11 mouse cellular contexts compared by ENCODE assay signal in genomic region chr9:72753741-72754140, GRCm38 (mm10). TPM values are rescaled to one million over a fixed set of nuclear protein-coding genes. Genes with fewer than 3 reads are reported as not detected.
A peak's percentile ranks its signal among the peaks of the same experiment; 100 is the strongest.
DNase-seq lines count a peak whose midpoint lies in the region; ATAC-seq and TF ChIP-seq lines count a peak whose summit lies in the region.
"Had no signal": no experiment of that assay in that cellular context is flagged by ENCODE, and none has a peak within 500 bp of the region (broad histone marks: within the 10 kb centered on the region; RNA-seq: fewer than 3 reads in every experiment).

No protein-coding gene starts in this region.

- H3K4me1 ChIP-seq in limb, embryonic 15.5 days, result peaks cover 7% of the 10 kb centered on the region; the same call in 1 of the 2 replicates
- no peaks in the 10 kb centered on the region for H3K4me1 ChIP-seq in kidney, adult 2 months (ENCODE audit: control insufficient read depth, insufficient read depth, low read length)
- H3K4me1 ChIP-seq: liver, embryonic 12.5 days had no signal

- H3K4me3 ChIP-seq in limb, embryonic 15.5 days, result no peak overlapping the region
- no peak overlapping the region for H3K4me3 ChIP-seq in kidney, adult 2 months (ENCODE audit: insufficient read depth, low read depth, low read length)
- H3K4me3 ChIP-seq: liver, embryonic 12.5 days had no signal

- TF ChIP-seq POLR2A in kidney, adult 2 months (IDR thresholded peaks at IDR 0.05; ENCODE audit: low read depth, low read length), result no peak

- H3K9me3 ChIP-seq in limb, embryonic 15.5 days, result no peaks in the 10 kb centered on the region
- H3K9me3 ChIP-seq: liver, embryonic 12.5 days had no signal

- no peak overlapping the region for H3K27ac ChIP-seq in limb, embryonic 15.5 days
- H3K27ac ChIP-seq in kidney, adult 2 months (ENCODE audit: insufficient read depth, low read depth, low read length), result no peak overlapping the region
- H3K27ac ChIP-seq: liver, embryonic 12.5 days had no signal

- peaks cover 9% of the 10 kb centered on the region for H3K36me3 ChIP-seq in limb, embryonic 15.5 days
- H3K36me3 ChIP-seq in kidney, adult 2 months (ENCODE audit: control insufficient read depth, insufficient read depth, low read length), result no peaks in the 10 kb centered on the region; the same call in 1 of the 2 replicates

- WGBS in limb, embryonic 15.5 days, result 14% methylated on average over 7 of the region's 7 CpGs
- WGBS in kidney, adult 2 months, result 22% methylated on average over 7 of the region's 7 CpGs

- no peak overlapping the region for H3K4me2 ChIP-seq in limb, embryonic 15.5 days
- H3K4me2 ChIP-seq: liver, embryonic 12.5 days had no signal

- no peak for TF ChIP-seq CTCF in kidney, adult 2 months (conservative IDR thresholded peaks at IDR 0.05; ENCODE audit: insufficient read depth, insufficient read length, low read depth, low read length)

- peak; percentile 22 to 26 for DNase-seq in B cell, adult 2 months
- peak; percentile 32 for DNase-seq in cerebellum, adult 11 months
- DNase-seq in fibroblast of lung, adult 2 months (ENCODE audit: low read depth), result peak; percentile 36
- no peak for DNase-seq in kidney, adult 2 months
- DNase-seq in adrenal gland, adult 2 months, result no peak
- no peak for DNase-seq in kidney, postnatal 25 days
- DNase-seq: thymus, postnatal 4 days had no signal

- 0 out of 2 replicates have a peak, but pooled peaks have one; percentile 20 for ATAC-seq in limb, embryonic 15.5 days (ENCODE audit: insufficient number of reproducible peaks, low FRiP score, low TSS enrichment, low read depth)
- no peak for ATAC-seq in monocyte, adult 5-6 weeks (replicated peaks; ENCODE audit: insufficient number of reproducible peaks, low FRiP score, low TSS enrichment, poor library complexity, severe bottlenecking)
- ATAC-seq: liver, embryonic 12.5 days had no signal

- no peaks in the 10 kb centered on the region for H3K27me3 ChIP-seq in limb, embryonic 15.5 days
- H3K27me3 ChIP-seq in kidney, adult 2 months (replicated peaks; ENCODE audit: control insufficient read depth, insufficient read depth, low read length), result no peaks in the 10 kb centered on the region
- H3K27me3 ChIP-seq: liver, embryonic 12.5 days had no signal

- no peak overlapping the region for H3K9ac ChIP-seq in limb, embryonic 15.5 days
- H3K9ac ChIP-seq: liver, embryonic 12.5 days had no signal

RNA-seq across cellular contexts. Expression of gene Prtg, which starts 52.9 kb away (rescaled TPM):
- polyA plus RNA-seq in limb, embryonic 15.5 days (2015; fragmentation: Nextera tagmentation; extraction: Ambion mirVana), result 0.41 and 0.48 TPM in 2 replicates
- polyA plus RNA-seq in kidney, adult 2 months (2012; rRNA removed), result 0.06 and 0.15 TPM in 2 replicates
- not detected in 3 replicates for total RNA-seq in monocyte, adult 5-6 weeks (2017)
- total RNA-seq in adrenal gland, adult 2 months (2021), result under 1 TPM; 0.17 to 0.21 TPM
- polyA plus RNA-seq in adrenal gland, adult 2 months (2012; rRNA removed), result 0.04 and 0.07 TPM in 2 replicates
- total RNA-seq: hematopoietic stem cell, adult 5-6 weeks had no signal

Comparison
In these comparisons a context has a peak if more than half of its experiments do, and no peak if none do; other contexts are left out.
1. DNase-seq: peak in B cell, adult 2 months (2 of 2), cerebellum, adult 11 months (single experiment) and fibroblast of lung, adult 2 months (single experiment); none in kidney, adult 2 months (single experiment), adrenal gland, adult 2 months (single experiment) and kidney, postnatal 25 days (0 of 2).